Mouse (Mus musculus) limb, embryonic 11.5 days (tissue): Measurements from ENCODE around the gene Siah1a. TPM values are rescaled to one million over a fixed set of nuclear protein-coding genes. Genes with fewer than 3 reads are reported as not detected.
A peak's percentile ranks its signal among the peaks of the same experiment; 100 is the strongest.

ENCODE experiments used
- ATAC-seq: fragments of 200-750 bp; cut with Nextera tagmentation; 2 replicates; pipeline ENCODE4 v1.8.0; 2017; ENCODE audit warnings: low read depth; ENCODE audit not compliant: insufficient number of reproducible peaks, low FRiP score, low TSS enrichment
- DNase-seq: peaks from one replicate; pipeline ENCODE4 v3.0.0-alpha.2; 2015; ENCODE audit warnings: low spot score
- H3K27ac ChIP-seq: fragments of 300-500 bp; sonication (generic); replicated peaks from 2 replicates; pipeline ENCODE4 v1.5.1; 2014; ENCODE audit warnings: low read depth, mild to moderate bottlenecking, low read length
- H3K27me3 ChIP-seq: fragments of 300-500 bp; sonication (generic); 2 replicates; pipeline ENCODE4 v1.6.1; 2014; ENCODE audit warnings: mild to moderate bottlenecking, low read length, mixed read lengths; ENCODE audit not compliant: control insufficient read depth, insufficient read depth
- H3K36me3 ChIP-seq: fragments of 300-500 bp; sonication (generic); 2 replicates; pipeline ENCODE4 v1.6.1; 2014; ENCODE audit warnings: mild to moderate bottlenecking, low read length, moderate library complexity, mixed read lengths; ENCODE audit not compliant: control insufficient read depth, insufficient read depth
- H3K4me1 ChIP-seq: fragments of 300-500 bp; sonication (generic); 2 replicates; pipeline ENCODE4 v1.6.1; 2014; ENCODE audit warnings: low read length, mixed read lengths; ENCODE audit not compliant: control insufficient read depth, insufficient read depth
- H3K4me2 ChIP-seq: fragments of 300-500 bp; sonication (generic); 2 replicates; pipeline ENCODE4 v1.6.1; 2014; ENCODE audit warnings: low read depth, mild to moderate bottlenecking, moderate library complexity; ENCODE audit not compliant: severe bottlenecking
- H3K4me3 ChIP-seq: fragments of 300-500 bp; sonication (generic); 2 replicates; pipeline ENCODE4 v1.5.1; 2014; ENCODE audit warnings: low read depth, low read length
- H3K9ac ChIP-seq: fragments of 300-500 bp; sonication (generic); 2 replicates; pipeline ENCODE4 v1.6.1; 2014; ENCODE audit warnings: mild to moderate bottlenecking, low read length
- H3K9me3 ChIP-seq: fragments of 300-500 bp; sonication (generic); 2 replicates; pipeline ENCODE4 v1.6.1; 2016; ENCODE audit warnings: low read length; ENCODE audit not compliant: control insufficient read depth
- WGBS: fragments of 180-500 bp; shearing (Covaris S2); extraction: QIAGEN DNeasy Blood & Tissue Kit; methylation state at CpG from one replicate; pipeline ENCODE4 v1.1.7; 2014; 5-methylcytosine and 5-hydroxymethylcytosine counted together
- polyA plus RNA-seq: library from polyadenylated mRNA; unstranded; fragments of >200 nt; fragmentation: Nextera tagmentation; extraction: Ambion mirVana; gene quantifications from 2 replicates; pipeline ENCODE4 v1.2.1, GENCODE M21; 2014

Gene Siah1a
- 59.8 and 61.6 TPM in 2 replicates for polyA plus RNA-seq

GRCm38 (mm10) chr8:86745221-86745934, at the start of gene Siah1a, which contains the start of gene Gm10638:
Siah1a (minus strand) TSS chr8:86745934.
Gm10638 (plus strand) TSS chr8:86745699.
- H3K27me3 ChIP-seq: no peaks in the 10 kb centered on the region
- H3K4me3 ChIP-seq: peak within 1 kb of the TSS; percentile 87
- peaks cover 6% of the 10 kb centered on the region; the same call in 1 of the 2 replicates for H3K4me1 ChIP-seq
- ATAC-seq: peak; percentile 72
- peak within 1 kb of the TSS; percentile 92 for H3K27ac ChIP-seq
- no peaks in the 10 kb centered on the region for H3K36me3 ChIP-seq
- peak; percentile 78 for DNase-seq
- WGBS: under 1% methylated on average over 69 of the region's 88 CpGs
- H3K9ac ChIP-seq: peak within 1 kb of the TSS; percentile 100
- peak within 1 kb of the TSS; percentile 86 for H3K4me2 ChIP-seq
- H3K9me3 ChIP-seq: no peaks in the 10 kb centered on the region

GRCm38 (mm10) chr8:86794716-86795115, 49.0 kb upstream of the Siah1a start:
- Histone ChIP-seq H3K36me3 (no peaks in the 10 kb centered on the region), H3K9ac (no peak overlapping the region), H3K4me2 (no peak overlapping the region), H3K9me3 (no peaks in the 10 kb centered on the region), H3K27ac (no peak overlapping the region), H3K27me3 (no peaks in the 10 kb centered on the region), H3K4me1 (no peaks in the 10 kb centered on the region), H3K4me3 (no peak overlapping the region)
- no peak for ATAC-seq
- DNase-seq: no peak
- 45% methylated on average over 6 of the region's 6 CpGs for WGBS

- DNase-seq (no peak), ATAC-seq (no peak)
Observed at GRCm38 (mm10) chr8:86791542-86791941, 45.8 kb upstream of the Siah1a start.

GRCm38 (mm10) chr8:86789576-86789975, 43.8 kb upstream of the Siah1a start:
- ATAC-seq (no peak), DNase-seq (no peak)
- no peak overlapping the region for H3K4me3 ChIP-seq
- 88% methylated on average over 1 of the region's 1 CpGs for WGBS
- no peak overlapping the region for H3K4me2 ChIP-seq
- 0 out of 2 replicates have a peak, but pooled peaks cover 2% of the 10 kb centered on the region for H3K4me1 ChIP-seq
- no peaks in the 10 kb centered on the region for H3K36me3 ChIP-seq
- no peak overlapping the region for H3K27ac ChIP-seq
- H3K9ac ChIP-seq: no peak overlapping the region
- no peaks in the 10 kb centered on the region for H3K27me3 ChIP-seq
- no peaks in the 10 kb centered on the region for H3K9me3 ChIP-seq

More at GRCm38 (mm10) chr8:86791542-86791941, 45.8 kb upstream of the Siah1a start:
- H3K9me3 ChIP-seq: no peaks in the 10 kb centered on the region
- no peaks in the 10 kb centered on the region for H3K36me3 ChIP-seq
- no peak overlapping the region for H3K27ac ChIP-seq
- no peak overlapping the region for H3K4me3 ChIP-seq
- 0 out of 2 replicates have a peak, but pooled peaks cover 2% of the 10 kb centered on the region for H3K4me1 ChIP-seq
- WGBS: 90% methylated on average over 6 of the region's 6 CpGs
- H3K27me3 ChIP-seq: no peaks in the 10 kb centered on the region
- H3K4me2 ChIP-seq: no peak overlapping the region
- no peak overlapping the region for H3K9ac ChIP-seq

GRCm38 (mm10) chr8:86787891-86788420, 42.2 kb upstream of the Siah1a start:
- ATAC-seq (no peak), DNase-seq (no peak)
- H3K27ac ChIP-seq: no peak overlapping the region
- WGBS: 81% methylated on average over 12 of the region's 12 CpGs
- H3K36me3 ChIP-seq: no peaks in the 10 kb centered on the region
- 0 out of 2 replicates have a peak, but pooled peaks cover 2% of the 10 kb centered on the region for H3K4me1 ChIP-seq
- H3K4me3 ChIP-seq: no peak overlapping the region
- no peaks in the 10 kb centered on the region for H3K27me3 ChIP-seq
- H3K9ac ChIP-seq: no peak overlapping the region
- no peak overlapping the region for H3K4me2 ChIP-seq
- H3K9me3 ChIP-seq: no peaks in the 10 kb centered on the region

- ATAC-seq (no peak), DNase-seq (no peak)
Observed at GRCm38 (mm10) chr8:86786498-86786897, 40.8 kb upstream of the Siah1a start.

GRCm38 (mm10) chr8:86781094-86781493, 35.4 kb upstream of the Siah1a start:
- Histone ChIP-seq H3K9me3 (no peaks in the 10 kb centered on the region), H3K27ac (no peak overlapping the region), H3K27me3 (no peaks in the 10 kb centered on the region), H3K36me3 (no peaks in the 10 kb centered on the region), H3K4me3 (no peak overlapping the region), H3K9ac (no peak overlapping the region), H3K4me1 (no peaks in the 10 kb centered on the region), H3K4me2 (no peak overlapping the region)
- WGBS: 93% methylated on average over 8 of the region's 8 CpGs
- ATAC-seq (no peak), DNase-seq (no peak)

More at GRCm38 (mm10) chr8:86786498-86786897, 40.8 kb upstream of the Siah1a start:
- 54% methylated on average over 5 of the region's 5 CpGs for WGBS
- H3K9ac ChIP-seq: no peak overlapping the region
- H3K27me3 ChIP-seq: no peaks in the 10 kb centered on the region
- no peak overlapping the region for H3K27ac ChIP-seq
- H3K9me3 ChIP-seq: no peaks in the 10 kb centered on the region
- H3K4me3 ChIP-seq: no peak overlapping the region
- H3K4me2 ChIP-seq: no peak overlapping the region
- H3K4me1 ChIP-seq: 0 out of 2 replicates have a peak, but pooled peaks cover 2% of the 10 kb centered on the region
- H3K36me3 ChIP-seq: no peaks in the 10 kb centered on the region

- H3K4me2 ChIP-seq: no peak overlapping the region
- no peak overlapping the region for H3K9ac ChIP-seq
- H3K4me3 ChIP-seq: no peak overlapping the region
- ATAC-seq: no peak
- 54% methylated on average over 8 of the region's 8 CpGs for WGBS
- H3K4me1 ChIP-seq: no peaks in the 10 kb centered on the region
- H3K27me3 ChIP-seq: no peaks in the 10 kb centered on the region
- H3K9me3 ChIP-seq: no peaks in the 10 kb centered on the region
- H3K36me3 ChIP-seq: no peaks in the 10 kb centered on the region
- DNase-seq: no peak
- H3K27ac ChIP-seq: no peak overlapping the region
Observed at GRCm38 (mm10) chr8:86779207-86779606, 33.5 kb upstream of the Siah1a start.
